Mouse (Mus musculus): ENCODE results near the gene Ak3.

DNA sequence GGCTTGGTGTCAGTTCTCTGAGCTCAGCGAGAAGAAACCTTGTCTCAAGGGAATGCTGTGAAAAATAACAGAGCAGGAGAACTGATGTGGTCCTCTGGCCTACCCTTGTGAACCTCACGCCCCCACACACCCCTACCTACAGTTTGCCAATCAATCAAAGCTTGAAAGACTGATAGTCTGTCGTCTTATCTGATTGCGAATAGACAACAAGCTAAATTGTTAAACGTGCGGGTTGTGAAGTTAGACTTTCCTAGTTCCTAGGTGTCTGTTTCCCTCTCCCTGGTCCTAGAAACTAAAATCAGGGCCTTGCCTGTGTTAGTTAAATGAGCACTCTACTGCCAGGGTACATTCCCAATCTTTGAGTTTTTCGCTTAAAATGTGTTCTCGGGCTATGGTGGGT lies 58.2 kb downstream of the Ak3 start:
- no peak for TF ChIP-seq GATA1 (IDR thresholded peaks at IDR 0.05; ENCODE audit: borderline replicate concordance, low read length)
- no peak for TF ChIP-seq FLI1 (IDR thresholded peaks at IDR 0.05; ENCODE audit: low read length)
